Mouse (Mus musculus): Measurements from ENCODE around the gene Cox16. TPM values are rescaled to one million over a fixed set of nuclear protein-coding genes. Genes with fewer than 3 reads are reported as not detected.
A peak's percentile ranks its signal among the peaks of the same experiment; 100 is the strongest.
"Not testable (repeated sequence)": the region's sequence is repeated elsewhere in the genome, so short reads cannot be mapped to it uniquely, and the experiment has no call there.

Gene Cox16
- polyA plus RNA-seq, 1 experiment from 2014 or later: 121 TPM

GRCm38 (mm10) chr12:81421846-81422245, 63.1 kb downstream of the Cox16 start, which contains the start of gene Adam4:
Gene Adam4 (minus strand): TSS chr12:81421946.
- no peak within 1 kb of the TSS for H3K4me2 ChIP-seq (replicated peaks)
- no peak within 1 kb of the TSS for H3K9ac ChIP-seq
- H3K27me3 ChIP-seq: no peaks in the 10 kb centered on the region
- H3K9me3 ChIP-seq: peaks cover 7% of the 10 kb centered on the region; the same call in 1 of the 2 replicates
- H3K36me3 ChIP-seq: peaks cover 10% of the 10 kb centered on the region; the same call in 1 of the 2 replicates
- no peak within 1 kb of the TSS for H3K27ac ChIP-seq
- H3K4me3 ChIP-seq: no peak within 1 kb of the TSS
- H3K4me1 ChIP-seq: no peaks in the 10 kb centered on the region
- WGBS: 81% methylated on average over 1 of the region's 1 CpGs
- no peak for ATAC-seq (ENCODE audit: insufficient number of reproducible peaks, insufficient read depth, low FRiP score, low TSS enrichment)

GRCm38 (mm10) chr12:81413211-81413610, 71.7 kb downstream of the Cox16 start:
- Histone ChIP-seq H3K27ac (no peak overlapping the region), H3K27me3 (no peaks in the 10 kb centered on the region), H3K9ac (no peak overlapping the region), H3K4me1 (no peaks in the 10 kb centered on the region), H3K4me3 (no peak overlapping the region), H3K36me3 (no peaks in the 10 kb centered on the region), H3K4me2 (replicated peaks) (no peak overlapping the region), H3K9me3 (no peaks in the 10 kb centered on the region)
- 84% methylated on average over 3 of the region's 3 CpGs for WGBS
- ATAC-seq (ENCODE audit: insufficient number of reproducible peaks, insufficient read depth, low FRiP score, low TSS enrichment): no peak

- no peak overlapping the region for H3K4me2 ChIP-seq (replicated peaks)
These were observed 76.0 kb downstream of the Cox16 start for GRCm38 (mm10) chr12:81408966-81409365.

GRCm38 (mm10) chr12:81402187-81402586, 82.7 kb downstream of the Cox16 start:
- peaks cover 4% of the 10 kb centered on the region for H3K36me3 ChIP-seq
- WGBS: 21% methylated on average over 1 of the region's 1 CpGs
- ATAC-seq (ENCODE audit: insufficient number of reproducible peaks, insufficient read depth, low FRiP score, low TSS enrichment): no peak
- no peaks in the 10 kb centered on the region for H3K27me3 ChIP-seq
- H3K4me3 ChIP-seq: no peak overlapping the region
- H3K4me1 ChIP-seq: no peaks in the 10 kb centered on the region
- no peak overlapping the region for H3K27ac ChIP-seq
- no peak overlapping the region for H3K9ac ChIP-seq
- H3K4me2 ChIP-seq (replicated peaks): no peak overlapping the region
- H3K9me3 ChIP-seq: no peaks in the 10 kb centered on the region

More at GRCm38 (mm10) chr12:81408966-81409365, 76.0 kb downstream of the Cox16 start:
- Histone ChIP-seq H3K4me3 (no peak overlapping the region), H3K9me3 (no peaks in the 10 kb centered on the region), H3K9ac (no peak overlapping the region), H3K27ac (no peak overlapping the region), H3K36me3 (peaks cover 4% of the 10 kb centered on the region), H3K27me3 (no peaks in the 10 kb centered on the region), H3K4me1 (no peaks in the 10 kb centered on the region)
- 78% methylated on average over 3 of the region's 3 CpGs for WGBS
- ATAC-seq (ENCODE audit: insufficient number of reproducible peaks, insufficient read depth, low FRiP score, low TSS enrichment): no peak

GRCm38 (mm10) chr12:81379364-81379763, 105.6 kb downstream of the Cox16 start, which contains the start of gene Gm4787:
Gene Gm4787 (minus strand): TSS chr12:81379464.
- H3K4me2 ChIP-seq (replicated peaks); H3K27me3 ChIP-seq; ATAC-seq (ENCODE audit: insufficient number of reproducible peaks, insufficient read depth, low FRiP score, low TSS enrichment); H3K9ac ChIP-seq; H3K4me1 ChIP-seq; H3K27ac ChIP-seq; H3K36me3 ChIP-seq; H3K9me3 ChIP-seq; H3K4me3 ChIP-seq: not testable (repeated sequence)
- 82% methylated on average over 1 of the region's 1 CpGs for WGBS

- Histone ChIP-seq H3K4me3 (no peak overlapping the region), H3K4me2 (replicated peaks) (no peak overlapping the region; the same call in 1 of the 2 replicates), H3K9ac (no peak overlapping the region), H3K9me3 (no peaks in the 10 kb centered on the region), H3K27me3 (peaks cover 40% of the 10 kb centered on the region), H3K27ac (no peak overlapping the region), H3K4me1 (peaks cover 8% of the 10 kb centered on the region; the same call in 1 of the 2 replicates), H3K36me3 (no peaks in the 10 kb centered on the region)
- no peak for ATAC-seq (ENCODE audit: insufficient number of reproducible peaks, insufficient read depth, low FRiP score, low TSS enrichment)
- 74% methylated on average over 5 of the region's 5 CpGs for WGBS
These were observed 151.1 kb downstream of the Cox16 start for GRCm38 (mm10) chr12:81333841-81334240.

- ATAC-seq (ENCODE audit: insufficient number of reproducible peaks, insufficient read depth, low FRiP score, low TSS enrichment): peak; percentile 72; the same call in 1 of the 2 replicates
- H3K4me3 ChIP-seq: peak within 1 kb of the TSS; percentile 56
- peaks cover 40% of the 10 kb centered on the region for H3K27me3 ChIP-seq
- H3K4me2 ChIP-seq (replicated peaks): peak within 1 kb of the TSS; percentile 99
- under 1% methylated on average over 47 of the region's 47 CpGs for WGBS
- H3K9ac ChIP-seq: peak within 1 kb of the TSS; percentile 66
- H3K36me3 ChIP-seq: no peaks in the 10 kb centered on the region
- H3K9me3 ChIP-seq: no peaks in the 10 kb centered on the region
- no peak within 1 kb of the TSS for H3K27ac ChIP-seq
- H3K4me1 ChIP-seq: peaks cover 8% of the 10 kb centered on the region; the same call in 1 of the 2 replicates
These were observed 152.0 kb downstream of the Cox16 start, which contains the start of gene Slc8a3 for GRCm38 (mm10) chr12:81332875-81333421. Gene Slc8a3 (minus strand): TSS chr12:81333180.

GRCm38 (mm10) chr12:81331937-81332874, 152.7 kb downstream of the Cox16 start:
- peak; percentile 82 for ATAC-seq (ENCODE audit: insufficient number of reproducible peaks, insufficient read depth, low FRiP score, low TSS enrichment)
- H3K9ac ChIP-seq: peak overlapping the region; percentile 66
- 2% methylated on average over 50 of the region's 54 CpGs for WGBS
- peak overlapping the region; percentile 99 for H3K4me2 ChIP-seq (replicated peaks)
- H3K36me3 ChIP-seq: no peaks in the 10 kb centered on the region
- H3K4me1 ChIP-seq: peaks cover 8% of the 10 kb centered on the region; the same call in 1 of the 2 replicates
- H3K9me3 ChIP-seq: no peaks in the 10 kb centered on the region
- no peak overlapping the region for H3K27ac ChIP-seq
- peak overlapping the region; percentile 56 for H3K4me3 ChIP-seq
- H3K27me3 ChIP-seq: peaks cover 40% of the 10 kb centered on the region

GRCm38 (mm10) chr12:81331046-81331638, 153.8 kb downstream of the Cox16 start:
- no peak for ATAC-seq (ENCODE audit: insufficient number of reproducible peaks, insufficient read depth, low FRiP score, low TSS enrichment)
- H3K36me3 ChIP-seq: no peaks in the 10 kb centered on the region
- no peak overlapping the region for H3K9ac ChIP-seq
- no peaks in the 10 kb centered on the region for H3K9me3 ChIP-seq
- H3K4me2 ChIP-seq (replicated peaks): peak overlapping the region; percentile 99; the same call in 1 of the 2 replicates
- peaks cover 8% of the 10 kb centered on the region; the same call in 1 of the 2 replicates for H3K4me1 ChIP-seq
- 40% methylated on average over 5 of the region's 5 CpGs for WGBS
- H3K4me3 ChIP-seq: no peak overlapping the region
- H3K27ac ChIP-seq: no peak overlapping the region
- H3K27me3 ChIP-seq: peaks cover 40% of the 10 kb centered on the region

GRCm38 (mm10) chr12:81324991-81325390, 159.9 kb downstream of the Cox16 start:
- H3K4me2 ChIP-seq (replicated peaks): no peak overlapping the region
- H3K36me3 ChIP-seq: no peaks in the 10 kb centered on the region
- no peaks in the 10 kb centered on the region for H3K9me3 ChIP-seq
- H3K9ac ChIP-seq: no peak overlapping the region
- ATAC-seq (ENCODE audit: insufficient number of reproducible peaks, insufficient read depth, low FRiP score, low TSS enrichment): no peak
- H3K4me3 ChIP-seq: no peak overlapping the region
- WGBS: 82% methylated on average over 3 of the region's 3 CpGs
- H3K27ac ChIP-seq: no peak overlapping the region
- H3K4me1 ChIP-seq: peaks cover 5% of the 10 kb centered on the region; the same call in 1 of the 2 replicates
- no peaks in the 10 kb centered on the region for H3K27me3 ChIP-seq

- H3K9me3 ChIP-seq: no peaks in the 10 kb centered on the region
- H3K27ac ChIP-seq: no peak overlapping the region
- no peak for ATAC-seq (ENCODE audit: insufficient number of reproducible peaks, insufficient read depth, low FRiP score, low TSS enrichment)
- peaks cover 5% of the 10 kb centered on the region; the same call in 1 of the 2 replicates for H3K4me1 ChIP-seq
- no peak overlapping the region for H3K4me2 ChIP-seq (replicated peaks)
- H3K27me3 ChIP-seq: no peaks in the 10 kb centered on the region
- WGBS: 90% methylated on average over 3 of the region's 3 CpGs
- no peaks in the 10 kb centered on the region for H3K36me3 ChIP-seq
- no peak overlapping the region for H3K4me3 ChIP-seq
- no peak overlapping the region for H3K9ac ChIP-seq
These were observed 160.8 kb downstream of the Cox16 start for GRCm38 (mm10) chr12:81324116-81324515.
